ENCODE assay signal across 19 mouse cellular contexts in the genomic region with DNA sequence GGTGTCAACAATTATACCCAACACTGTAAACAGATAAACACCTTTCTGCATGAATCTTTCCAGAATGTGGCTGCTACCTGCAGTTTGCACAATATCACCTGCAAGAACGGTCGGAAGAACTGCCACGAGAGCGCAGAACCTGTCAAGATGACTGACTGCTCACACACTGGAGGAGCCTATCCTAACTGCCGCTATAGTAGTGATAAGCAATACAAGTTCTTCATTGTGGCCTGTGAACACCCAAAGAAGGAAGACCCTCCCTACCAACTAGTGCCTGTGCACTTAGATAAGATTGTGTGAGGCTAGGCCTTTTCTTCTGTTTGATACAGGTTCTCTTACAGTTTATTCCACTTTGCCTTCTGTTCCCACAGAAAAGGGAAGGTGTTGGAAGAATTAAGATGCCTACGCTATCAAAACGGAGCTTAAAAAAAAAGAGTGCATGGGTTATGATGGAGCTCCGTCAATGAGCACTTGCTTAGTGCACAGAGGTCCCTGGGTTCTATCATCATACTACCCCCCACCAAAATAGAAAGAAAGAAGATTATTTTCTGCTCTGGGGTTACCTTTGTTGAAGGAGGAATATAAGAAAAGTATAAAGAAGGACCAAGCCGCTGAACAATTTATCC. TPM values are rescaled to one million over a fixed set of nuclear protein-coding genes. Genes with fewer than 3 reads are reported as not detected.
DNase-seq lines count a peak whose midpoint lies in the region; ATAC-seq and TF ChIP-seq lines count a peak whose summit lies in the region.
"Had no signal": no experiment of that assay in that cellular context is flagged by ENCODE, and none has a peak within 500 bp of the region (broad histone marks: within the 10 kb centered on the region; RNA-seq: fewer than 3 reads in every experiment).

No protein-coding gene starts in this region.

- H3K79me2 ChIP-seq in MEL (ENCODE audit: control insufficient read depth, insufficient read depth, low read length, poor library complexity) = peaks cover 7% of the 10 kb centered on the region

- no peaks in the 10 kb centered on the region for H3K27me3 ChIP-seq in heart, embryonic 11.5 days (ENCODE audit: control insufficient read depth, insufficient read depth, low read length)
- H3K27me3 ChIP-seq in MEL (ENCODE audit: control insufficient read depth in 1 of 2, insufficient read depth in 2 of 2, low read length in 2 of 2) = no peaks in the 10 kb centered on the region
- no peaks in the 10 kb centered on the region for H3K27me3 ChIP-seq in intestine, embryonic 16.5 days (replicated peaks; ENCODE audit: control insufficient read depth, insufficient read depth, low read length)
- H3K27me3 ChIP-seq: forebrain, embryonic 15.5 days; heart, embryonic 15.5 days; hindbrain, embryonic 15.5 days; midbrain, embryonic 13.5 days had no signal

- no peak overlapping the region for H3K9ac ChIP-seq in heart, embryonic 11.5 days (ENCODE audit: low read depth, low read length)
- peak overlapping the region; percentile 74 for H3K9ac ChIP-seq in MEL (ENCODE audit: control insufficient read depth, low read depth, low read length, poor library complexity, severe bottlenecking)
- H3K9ac ChIP-seq in intestine, embryonic 16.5 days (ENCODE audit: low read depth, low read length) = no peak overlapping the region
- H3K9ac ChIP-seq: forebrain, embryonic 15.5 days; heart, embryonic 15.5 days; hindbrain, embryonic 15.5 days; midbrain, embryonic 13.5 days had no signal

- no peaks in the 10 kb centered on the region for H3K9me3 ChIP-seq in heart, embryonic 11.5 days (replicated peaks; ENCODE audit: control insufficient read depth, low read length)
- H3K9me3 ChIP-seq in MEL (replicated peaks; ENCODE audit: insufficient read depth, low read length) = no peaks in the 10 kb centered on the region
- H3K9me3 ChIP-seq in intestine, embryonic 16.5 days (ENCODE audit: control insufficient read depth, low read length) = no peaks in the 10 kb centered on the region
- H3K9me3 ChIP-seq: hindbrain, embryonic 15.5 days; midbrain, embryonic 13.5 days had no signal

- ATAC-seq in heart, embryonic 11.5 days (replicated peaks; ENCODE audit: insufficient number of reproducible peaks, low FRiP score, low TSS enrichment) = peak; percentile 77
- peak; percentile 70 for ATAC-seq in intestine, embryonic 16.5 days
- ATAC-seq in megakaryocyte, adult 5-6 weeks (ENCODE audit: poor library complexity, severe bottlenecking) = 0 out of 2 replicates have a peak, but pooled peaks have one; percentile 20
- ATAC-seq: forebrain, embryonic 15.5 days; midbrain, embryonic 13.5 days had no signal

- H3K4me2 ChIP-seq in heart, embryonic 11.5 days = peak overlapping the region; percentile 14
- H3K4me2 ChIP-seq in intestine, embryonic 16.5 days (ENCODE audit: low read depth, low read length) = no peak overlapping the region
- H3K4me2 ChIP-seq: forebrain, embryonic 15.5 days; heart, embryonic 15.5 days; hindbrain, embryonic 15.5 days; midbrain, embryonic 13.5 days had no signal

- no peak overlapping the region for H3K4me3 ChIP-seq in heart, embryonic 11.5 days (ENCODE audit: low read depth, low read length)
- H3K4me3 ChIP-seq in MEL (ENCODE audit: control insufficient read depth in 1 of 2, insufficient read depth in 1 of 2, low read depth in 2 of 2, low read length in 2 of 2) = peak overlapping the region; percentile 60 to 75
- no peak overlapping the region for H3K4me3 ChIP-seq in intestine, embryonic 16.5 days (ENCODE audit: low read length)
- H3K4me3 ChIP-seq: forebrain, embryonic 15.5 days; heart, embryonic 15.5 days; hindbrain, embryonic 15.5 days; midbrain, embryonic 13.5 days had no signal

- no peak for TF ChIP-seq CTCF in MEL (IDR thresholded peaks at IDR 0.05 in 2 of 3, conservative IDR thresholded peaks at IDR 0.05 in 1 of 3; ENCODE audit: control insufficient read depth in 1 of 3, insufficient read depth in 1 of 3, low read depth in 2 of 3, low read length in 3 of 3, poor library complexity in 1 of 3, severe bottlenecking in 1 of 3)

- no peak for DNase-seq in heart, postnatal 10 days
- peak; percentile 94 for DNase-seq in MEL (ENCODE audit: low read depth, low spot score)
- no peak for DNase-seq in adrenal gland, postnatal 25 days
- DNase-seq in thymus, postnatal 14 days = no peak
- no peak for DNase-seq in layer of hippocampus, postnatal 10 days (ENCODE audit: low spot score in 2 of 2)
- DNase-seq: adrenal gland, adult 8-10 months had no signal

- intact Hi-C loops in heart, postnatal 10 days (cut with DNase I) = no loop called here

- H3K27ac ChIP-seq in heart, embryonic 11.5 days (ENCODE audit: low read depth, low read length) = peak overlapping the region; percentile 71; the same call in 1 of the 2 replicates
- H3K27ac ChIP-seq in MEL (ENCODE audit: control insufficient read depth, low read depth, low read length) = peak overlapping the region; percentile 97
- no peak overlapping the region for H3K27ac ChIP-seq in intestine, embryonic 16.5 days (ENCODE audit: low read length)
- H3K27ac ChIP-seq: forebrain, embryonic 15.5 days; heart, embryonic 15.5 days; hindbrain, embryonic 15.5 days; midbrain, embryonic 13.5 days had no signal

- no peaks in the 10 kb centered on the region for H3K36me3 ChIP-seq in heart, embryonic 11.5 days (ENCODE audit: control insufficient read depth, insufficient read depth, low read length)
- H3K36me3 ChIP-seq in MEL (ENCODE audit: control insufficient read depth in 1 of 2, insufficient read depth in 2 of 2, low read length in 2 of 2) = peaks cover 0 to 37% of the 10 kb centered on the region in 2 experiments; a peak in 2 of 4 replicates
- no peaks in the 10 kb centered on the region for H3K36me3 ChIP-seq in intestine, embryonic 16.5 days (ENCODE audit: control insufficient read depth, insufficient read depth, low read length)
- H3K36me3 ChIP-seq: forebrain, embryonic 15.5 days; heart, embryonic 15.5 days; hindbrain, embryonic 15.5 days; midbrain, embryonic 13.5 days had no signal

- no peak for TF ChIP-seq RAD21 in MEL (IDR thresholded peaks at IDR 0.05; ENCODE audit: low read depth, low read length)

- 47% methylated on average over 9 of the region's 9 CpGs for WGBS in heart, embryonic 11.5 days (ENCODE audit: insufficient replicate concordance)
- 74% methylated on average over 9 of the region's 9 CpGs for WGBS in intestine, embryonic 16.5 days

- peaks cover 5% of the 10 kb centered on the region; the same call in 1 of the 2 replicates for H3K4me1 ChIP-seq in heart, embryonic 11.5 days (ENCODE audit: control insufficient read depth, insufficient read depth, low read length)
- peaks cover 12 to 36% of the 10 kb centered on the region in 2 experiments for H3K4me1 ChIP-seq in MEL (ENCODE audit: control insufficient read depth in 1 of 2, insufficient read depth in 2 of 2, low read length in 2 of 2)
- H3K4me1 ChIP-seq in intestine, embryonic 16.5 days (ENCODE audit: control insufficient read depth, insufficient read depth, low read length) = no peaks in the 10 kb centered on the region
- H3K4me1 ChIP-seq: forebrain, embryonic 15.5 days; hindbrain, embryonic 15.5 days; midbrain, embryonic 13.5 days had no signal

- TF ChIP-seq EP300 in MEL (IDR thresholded peaks at IDR 0.05; ENCODE audit: low read depth in 1 of 2, low read length in 2 of 2) = peak; percentile 98 to 99

- TF ChIP-seq POLR2A in MEL (IDR thresholded peaks at IDR 0.05; ENCODE audit: control insufficient read depth in 1 of 2, insufficient read depth in 1 of 2, low read depth in 1 of 2, low read length in 2 of 2, poor library complexity in 1 of 2) = peak; percentile 40 to 93; a peak in 3 of 4 replicates

RNA-seq across cellular contexts. Expression of gene Rnase6, which starts 6.7 kb away (rescaled TPM):
- not detected in 2 replicates for polyA plus RNA-seq in heart, embryonic 11.5 days (2014; fragmentation: Nextera tagmentation; extraction: Ambion mirVana)
- total RNA-seq in heart, postnatal 10 days (2021) = under 1 TPM; 0.31 to 0.69 TPM
- total RNA-seq in MEL (2012; rRNA removed) = 65.0 and 73.4 TPM in 2 replicates
- 10 to 100 TPM in 1 of 2 experiments, not detected in 1; 49.2 TPM for polyA plus RNA-seq in MEL (2012; ENCODE audit: insufficient read depth in 1 of 2, insufficient read length in 2 of 2, low read depth in 1 of 2, low replicate concordance in 2 of 2, missing spikeins in 1 of 2)
- 1.5 and 1.6 TPM in 2 replicates for polyA plus RNA-seq in intestine, embryonic 16.5 days (2015; fragmentation: Nextera tagmentation; extraction: Ambion mirVana)
- 288 and 294 TPM in 2 replicates for total RNA-seq in megakaryocyte, adult 5-6 weeks (2015)
- total RNA-seq in megakaryocyte, adult 5-6 weeks (2017) = 303 and 351 TPM in 2 replicates
- 0.94 TPM in 1 of 2 replicates, not detected in the other for total RNA-seq in adrenal gland, postnatal 25 days (2021)
- total RNA-seq in layer of hippocampus, postnatal 10 days (2021) = under 1 TPM; 0.31 to 0.34 TPM
- total RNA-seq: gastrocnemius, adult 8-10 months; left cerebral cortex, postnatal 14 days had no signal

RNA-seq across cellular contexts. Expression of gene Rnase1, which starts 16.2 kb away (rescaled TPM):
- not detected in 2 replicates for polyA plus RNA-seq in heart, embryonic 11.5 days (2014; fragmentation: Nextera tagmentation; extraction: Ambion mirVana)
- total RNA-seq in heart, postnatal 10 days (2021) = under 1 TPM; 0.52 to 0.72 TPM
- not detected in 2 replicates for total RNA-seq in MEL (2012; rRNA removed)
- polyA plus RNA-seq in MEL (2012; ENCODE audit: insufficient read depth in 1 of 2, insufficient read length in 2 of 2, low read depth in 1 of 2, low replicate concordance in 2 of 2, missing spikeins in 1 of 2) = under 1 TPM in 1 of 2 experiments, not detected in 1; 0.07 TPM
- polyA plus RNA-seq in intestine, embryonic 16.5 days (2015; fragmentation: Nextera tagmentation; extraction: Ambion mirVana) = 107 and 192 TPM in 2 replicates
- not detected in 2 replicates for total RNA-seq in megakaryocyte, adult 5-6 weeks (2015)
- total RNA-seq in megakaryocyte, adult 5-6 weeks (2017) = not detected in 2 replicates
- not detected in 2 replicates for total RNA-seq in adrenal gland, postnatal 25 days (2021)
- 1 to 10 TPM in 1 of 2 experiments, under 1 TPM in 1; 0.91 to 1.2 TPM for total RNA-seq in layer of hippocampus, postnatal 10 days (2021)
- total RNA-seq: gastrocnemius, adult 8-10 months had no signal
- polyA plus RNA-seq: midbrain, embryonic 13.5 days had no signal

RNA-seq across cellular contexts. Expression of gene Eddm3b, which starts 16.2 kb away (rescaled TPM):
- polyA plus RNA-seq in heart, embryonic 11.5 days (2014; fragmentation: Nextera tagmentation; extraction: Ambion mirVana) = not detected in 2 replicates
- not detected for total RNA-seq in heart, postnatal 10 days (2021)
- not detected in 2 replicates for total RNA-seq in MEL (2012; rRNA removed)
- not detected for polyA plus RNA-seq in MEL (2012; ENCODE audit: insufficient read depth in 1 of 2, insufficient read length in 2 of 2, low read depth in 1 of 2, low replicate concordance in 2 of 2, missing spikeins in 1 of 2)
- not detected in 2 replicates for polyA plus RNA-seq in intestine, embryonic 16.5 days (2015; fragmentation: Nextera tagmentation; extraction: Ambion mirVana)
- not detected in 2 replicates for total RNA-seq in megakaryocyte, adult 5-6 weeks (2015)
- total RNA-seq in megakaryocyte, adult 5-6 weeks (2017) = not detected in 2 replicates
- total RNA-seq in adrenal gland, postnatal 25 days (2021) = not detected in 2 replicates
- not detected for total RNA-seq in layer of hippocampus, postnatal 10 days (2021)
- total RNA-seq: adrenal gland, adult 8-10 months; gastrocnemius, adult 8-10 months; left cerebral cortex, postnatal 14 days; liver, adult 2 months had no signal
- polyA plus RNA-seq: embryonic facial prominence, embryonic 14.5 days; forebrain, embryonic 15.5 days; heart, embryonic 15.5 days; hindbrain, embryonic 15.5 days; liver, adult 2 months; midbrain, embryonic 13.5 days; testis, adult 2 months had no signal

RNA-seq across cellular contexts. Expression of gene Rnase2b, which starts 31.6 kb away (rescaled TPM):
- polyA plus RNA-seq in heart, embryonic 11.5 days (2014; fragmentation: Nextera tagmentation; extraction: Ambion mirVana) = not detected in 2 replicates
- not detected for total RNA-seq in heart, postnatal 10 days (2021)
- total RNA-seq in MEL (2012; rRNA removed) = not detected in 2 replicates
- not detected for polyA plus RNA-seq in MEL (2012; ENCODE audit: insufficient read depth in 1 of 2, insufficient read length in 2 of 2, low read depth in 1 of 2, low replicate concordance in 2 of 2, missing spikeins in 1 of 2)
- polyA plus RNA-seq in intestine, embryonic 16.5 days (2015; fragmentation: Nextera tagmentation; extraction: Ambion mirVana) = not detected in 2 replicates
- 7.5 and 8.9 TPM in 2 replicates for total RNA-seq in megakaryocyte, adult 5-6 weeks (2015)
- 0.92 and 4.3 TPM in 2 replicates for total RNA-seq in megakaryocyte, adult 5-6 weeks (2017)
- total RNA-seq in adrenal gland, postnatal 25 days (2021) = not detected in 2 replicates
- not detected for total RNA-seq in layer of hippocampus, postnatal 10 days (2021)
- total RNA-seq: adrenal gland, adult 8-10 months; gastrocnemius, adult 8-10 months; left cerebral cortex, postnatal 14 days; liver, adult 2 months had no signal
- polyA plus RNA-seq: embryonic facial prominence, embryonic 14.5 days; forebrain, embryonic 15.5 days; heart, embryonic 15.5 days; hindbrain, embryonic 15.5 days; kidney, embryonic 16.5 days; liver, adult 2 months; midbrain, embryonic 13.5 days; testis, adult 2 months had no signal

RNA-seq across cellular contexts. Expression of gene Ang, which starts 39.5 kb away (rescaled TPM):
- 2.1 and 2.8 TPM in 2 replicates for polyA plus RNA-seq in heart, embryonic 11.5 days (2014; fragmentation: Nextera tagmentation; extraction: Ambion mirVana)
- total RNA-seq in heart, postnatal 10 days (2021) = 1 to 10 TPM; 3.2 to 4.0 TPM
- total RNA-seq in MEL (2012; rRNA removed) = not detected in 2 replicates
- not detected for polyA plus RNA-seq in MEL (2012; ENCODE audit: insufficient read depth in 1 of 2, insufficient read length in 2 of 2, low read depth in 1 of 2, low replicate concordance in 2 of 2, missing spikeins in 1 of 2)
- 76.1 and 85.7 TPM in 2 replicates for polyA plus RNA-seq in intestine, embryonic 16.5 days (2015; fragmentation: Nextera tagmentation; extraction: Ambion mirVana)
- total RNA-seq in megakaryocyte, adult 5-6 weeks (2015) = 8.2 and 10.0 TPM in 2 replicates
- total RNA-seq in megakaryocyte, adult 5-6 weeks (2017) = 9.4 and 13.7 TPM in 2 replicates
- 3.3 and 4.4 TPM in 2 replicates for total RNA-seq in adrenal gland, postnatal 25 days (2021)
- total RNA-seq in layer of hippocampus, postnatal 10 days (2021) = 1 to 10 TPM; 3.0 to 4.1 TPM

Comparison
In these comparisons a context has a peak if more than half of its experiments do, and no peak if none do; other contexts are left out.
1. ATAC-seq: peak in every context shown above with its lines; median percentile 77 in heart, embryonic 11.5 days; 70 in intestine, embryonic 16.5 days; 20 in megakaryocyte, adult 5-6 weeks.
2. H3K4me3 ChIP-seq: peak in MEL (2 of 2); none in heart, embryonic 11.5 days (single experiment) and intestine, embryonic 16.5 days (single experiment).
3. RNA of gene Rnase6, which starts 6.7 kb away (total RNA-seq): 288 to 351 TPM in megakaryocyte, adult 5-6 weeks and 65.0 to 73.4 TPM in MEL; 0.94 TPM in adrenal gland, postnatal 25 days, 0.31 to 0.69 TPM in heart, postnatal 10 days and 0.31 to 0.34 TPM in layer of hippocampus, postnatal 10 days; every median in the first group is over 10 times any median in the second.